Mouse (Mus musculus) bone marrow macrophage, adult 2 months (primary cell): ENCODE data around the gene Fcgr3.

Experiments
- CTCF ChIP-seq: IDR thresholded peaks from 2 replicates; pipeline ENCODE4 v1.5.1; 2012; ENCODE audit warnings: low read depth, mild to moderate bottlenecking, low read length, moderate library complexity
- POLR2A ChIP-seq: IDR thresholded peaks from 2 replicates; pipeline ENCODE4 v1.6.1; 2012; ENCODE audit warnings: mild to moderate bottlenecking, low read depth, low read length, borderline replicate concordance

DNA sequence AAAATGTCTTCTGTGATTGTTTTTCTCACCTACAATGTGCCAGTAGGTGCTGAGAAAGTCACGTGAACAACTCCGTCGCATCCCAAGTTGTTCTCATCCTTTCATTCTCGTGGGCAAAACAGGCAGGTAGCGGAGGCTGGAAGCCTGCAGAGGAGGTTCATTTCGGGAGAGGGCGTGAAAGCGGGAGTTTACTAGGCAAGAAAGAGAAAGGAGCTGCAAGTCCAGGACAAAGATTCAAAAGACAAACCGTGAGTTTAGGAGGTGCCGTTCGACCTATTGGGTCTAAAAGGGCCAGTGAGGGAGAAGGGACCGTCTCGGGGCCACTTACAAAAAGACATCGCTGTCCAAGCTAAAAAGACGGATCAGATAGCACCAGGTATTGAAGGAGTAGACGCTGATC, 31.5 kb downstream of the Fcgr3 start:
- no peak for TF ChIP-seq POLR2A
- no peak for TF ChIP-seq CTCF
